Mouse (Mus musculus) brain, embryonic 14.5 days (tissue): Measurements from ENCODE around the gene Vpreb3.

ENCODE experiments used
- CTCF ChIP-seq: fragments of 200-500 bp; IDR thresholded peaks from 2 replicates; pipeline ENCODE4 v1.5.1; 2012; ENCODE audit warnings: inconsistent platforms, mild to moderate bottlenecking, moderate library complexity, borderline replicate concordance; ENCODE audit not compliant: insufficient read depth, insufficient read length; ENCODE audit errors: extremely low read depth
- POLR2A ChIP-seq: fragments of 200-500 bp; IDR thresholded peaks from 2 replicates; pipeline ENCODE4 v1.6.1; 2012; ENCODE audit warnings: mild to moderate bottlenecking, inconsistent platforms, borderline replicate concordance; ENCODE audit not compliant: poor library complexity, insufficient read depth, insufficient read length, severe bottlenecking; ENCODE audit errors: extremely low read depth

DNA sequence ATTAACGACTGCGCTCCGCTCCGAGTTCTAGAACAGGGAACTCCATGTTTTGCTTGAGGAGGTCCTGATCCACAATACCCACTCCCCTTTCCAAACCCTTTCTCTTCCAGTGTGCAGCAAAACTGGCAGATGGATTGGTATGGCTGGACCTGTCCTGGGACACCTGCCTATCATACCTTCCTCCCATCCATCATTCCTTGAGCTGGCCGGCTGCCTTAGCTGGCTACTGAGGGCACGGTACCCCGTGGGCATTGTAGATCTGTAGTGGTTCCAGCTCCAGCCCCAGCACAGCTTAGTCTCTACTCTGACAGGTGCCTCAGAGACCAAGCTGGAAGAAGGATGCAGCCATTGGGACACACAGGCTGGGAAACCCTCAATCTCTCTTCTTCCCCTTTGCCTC is 11.5 kb upstream of the Vpreb3 start:
- TF ChIP-seq CTCF, result no peak
- TF ChIP-seq POLR2A, result no peak
